Mouse (Mus musculus) small intestine, adult 2 months (tissue): ENCODE results near the gene Sdhb.

Experiments used
- CTCF ChIP-seq: fragments of 200-500 bp; IDR thresholded peaks from 2 replicates; pipeline ENCODE4 v1.5.1; 2012; ENCODE audit warnings: low read depth, mild to moderate bottlenecking, control low read depth, inconsistent platforms, low read length, moderate library complexity, mixed read lengths; ENCODE audit not compliant: insufficient replicate concordance, insufficient read length; ENCODE audit errors: extremely low read depth
- POLR2A ChIP-seq: fragments of 200-500 bp; IDR thresholded peaks from 2 replicates; pipeline ENCODE4 v1.6.1; 2012; ENCODE audit warnings: low read depth, mild to moderate bottlenecking, control low read depth, inconsistent platforms, low read length, moderate library complexity

DNA sequence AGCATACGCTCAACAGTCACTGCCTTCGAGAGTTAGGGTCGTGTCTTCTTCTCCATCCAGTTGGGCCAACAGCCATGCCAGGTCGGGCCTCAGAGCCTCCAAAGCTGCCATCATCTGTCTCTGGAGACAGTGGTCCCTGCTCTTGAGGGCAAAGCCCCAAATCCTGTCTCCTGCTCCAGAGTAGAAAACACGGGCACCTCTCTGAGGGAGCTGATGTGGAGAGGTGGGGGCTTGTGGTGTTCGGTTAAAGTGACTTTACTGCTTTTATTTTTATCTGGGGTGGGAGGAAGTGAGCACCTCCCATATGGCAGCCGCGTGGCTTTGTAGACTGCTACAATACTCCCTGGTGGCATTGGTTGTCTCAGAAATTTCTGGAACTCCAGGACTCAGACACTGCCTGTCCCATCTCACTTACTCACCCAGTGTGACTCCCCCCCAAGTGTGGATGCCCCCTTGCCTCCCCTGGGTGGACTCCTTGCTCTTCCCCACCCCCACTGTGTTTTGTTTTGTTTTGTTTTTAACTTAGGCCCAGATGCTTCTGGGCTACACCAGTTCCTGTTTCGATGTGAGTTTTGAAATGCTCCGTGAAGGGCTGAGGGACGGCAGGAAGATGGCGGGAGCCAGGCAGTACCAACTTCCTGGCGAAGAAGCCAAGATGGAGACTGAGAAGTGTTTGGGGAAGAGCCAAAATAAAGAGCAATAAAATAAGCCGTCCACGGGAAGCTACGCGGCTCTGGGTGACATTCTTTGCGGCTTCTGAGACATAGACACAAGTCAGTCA is 9.0 kb upstream of the Sdhb start:
- TF ChIP-seq CTCF, result no peak
- TF ChIP-seq POLR2A, result no peak
